Mouse (Mus musculus) forebrain, embryonic 16.5 days (tissue): ENCODE measurements around the gene Smap1. TPM values are rescaled to one million over a fixed set of nuclear protein-coding genes. Genes with fewer than 3 reads are reported as not detected.

Experiments
- ATAC-seq: fragments of 200-750 bp; cut with Nextera tagmentation; 2 replicates; pipeline ENCODE4 v1.8.0; 2017; ENCODE audit warnings: mild to moderate bottlenecking, moderate library complexity
- H3K27ac ChIP-seq: fragments of 300-500 bp; sonication (generic); 2 replicates; pipeline ENCODE4 v1.5.1; 2014; ENCODE audit warnings: low read length, control low read depth
- H3K27me3 ChIP-seq: fragments of 300-500 bp; sonication (generic); replicated peaks from 2 replicates; pipeline ENCODE4 v1.6.1; 2014; ENCODE audit warnings: low read length; ENCODE audit not compliant: control insufficient read depth, insufficient read depth
- H3K36me3 ChIP-seq: fragments of 300-500 bp; sonication (generic); 2 replicates; pipeline ENCODE4 v1.6.1; 2014; ENCODE audit not compliant: control insufficient read depth, insufficient read depth
- H3K4me1 ChIP-seq: fragments of 300-500 bp; sonication (generic); replicated peaks from 2 replicates; pipeline ENCODE4 v1.6.1; 2014; ENCODE audit warnings: low read length; ENCODE audit not compliant: control insufficient read depth, insufficient read depth
- H3K4me2 ChIP-seq: fragments of 300-500 bp; sonication (generic); 2 replicates; pipeline ENCODE4 v1.6.1; 2014; ENCODE audit warnings: mild to moderate bottlenecking, low read length, control low read depth
- H3K4me3 ChIP-seq: fragments of 300-500 bp; sonication (generic); replicated peaks from 2 replicates; pipeline ENCODE4 v1.5.1; 2014; ENCODE audit warnings: mild to moderate bottlenecking, low read length, control low read depth
- H3K9ac ChIP-seq: fragments of 300-500 bp; sonication (generic); replicated peaks from 2 replicates; pipeline ENCODE4 v1.6.1; 2014; ENCODE audit warnings: low read depth, low read length, control low read depth
- H3K9me3 ChIP-seq: fragments of 300-500 bp; sonication (generic); 2 replicates; pipeline ENCODE4 v1.6.1; 2016; ENCODE audit warnings: low read length; ENCODE audit not compliant: control insufficient read depth
- WGBS: fragments of 180-500 bp; shearing (Covaris S2); extraction: QIAGEN DNeasy Blood & Tissue Kit; methylation state at CpG from one replicate; pipeline ENCODE4 v1.1.7; 2014; 5-methylcytosine and 5-hydroxymethylcytosine counted together
- polyA plus RNA-seq: library from polyadenylated mRNA; unstranded; fragments of >200 nt; fragmentation: Nextera tagmentation; extraction: Ambion mirVana; gene quantifications from 2 replicates; pipeline ENCODE4 v1.2.1, GENCODE M21; 2015

Gene Smap1
- polyA plus RNA-seq, 1 experiment from 2014 or later = 85.7 TPM

DNA sequence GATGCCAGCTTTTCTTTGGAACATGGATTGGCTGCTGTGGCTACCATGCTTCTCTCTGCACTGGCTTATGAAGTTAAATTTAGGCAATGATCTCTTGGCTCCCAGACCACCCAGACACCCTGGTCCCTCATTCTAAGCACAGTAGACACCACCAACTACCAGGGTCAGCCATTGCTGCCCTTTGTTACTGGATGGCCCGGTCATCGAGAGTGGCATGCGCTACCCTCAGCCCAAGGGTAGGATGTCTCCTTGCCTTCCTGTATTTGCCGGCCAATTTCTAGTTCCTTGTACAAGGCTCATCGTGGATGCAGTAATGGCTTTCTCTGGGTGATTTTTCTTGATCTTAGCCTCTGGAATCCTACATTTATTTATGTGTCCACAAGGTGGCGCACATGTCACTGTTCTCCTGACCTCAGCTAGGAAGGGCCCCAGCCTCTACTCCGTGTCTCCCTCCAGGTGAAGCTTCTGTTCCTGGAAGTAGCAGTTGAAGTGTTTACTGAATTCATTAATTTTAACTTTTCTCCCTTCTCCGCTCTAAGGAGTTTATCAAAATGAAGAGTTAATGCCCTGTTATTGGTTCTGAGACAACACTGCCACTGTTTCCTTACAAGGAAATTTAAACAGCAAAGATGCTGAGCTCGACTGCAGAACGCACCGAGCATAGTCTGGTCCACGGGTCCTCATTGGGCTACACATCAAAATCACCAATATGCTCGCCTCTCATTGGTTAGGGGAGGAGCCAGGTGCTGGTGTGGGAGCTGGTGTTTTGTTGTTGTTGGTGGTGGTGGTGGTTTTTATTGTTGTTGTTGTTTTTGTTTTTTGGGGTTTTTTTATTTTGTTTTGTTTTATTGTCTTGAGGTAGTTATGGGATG lies 95.0 kb downstream of the Smap1 start:
- 40% methylated on average over 13 of the region's 13 CpGs for WGBS
- Histone ChIP-seq H3K4me2 (no peak overlapping the region), H3K27ac (no peak overlapping the region), H3K27me3 (no peaks in the 10 kb centered on the region), H3K4me3 (no peak overlapping the region), H3K9me3 (no peaks in the 10 kb centered on the region), H3K36me3 (no peaks in the 10 kb centered on the region), H3K9ac (no peak overlapping the region), H3K4me1 (no peaks in the 10 kb centered on the region)
- peak; percentile 79 for ATAC-seq

DNA sequence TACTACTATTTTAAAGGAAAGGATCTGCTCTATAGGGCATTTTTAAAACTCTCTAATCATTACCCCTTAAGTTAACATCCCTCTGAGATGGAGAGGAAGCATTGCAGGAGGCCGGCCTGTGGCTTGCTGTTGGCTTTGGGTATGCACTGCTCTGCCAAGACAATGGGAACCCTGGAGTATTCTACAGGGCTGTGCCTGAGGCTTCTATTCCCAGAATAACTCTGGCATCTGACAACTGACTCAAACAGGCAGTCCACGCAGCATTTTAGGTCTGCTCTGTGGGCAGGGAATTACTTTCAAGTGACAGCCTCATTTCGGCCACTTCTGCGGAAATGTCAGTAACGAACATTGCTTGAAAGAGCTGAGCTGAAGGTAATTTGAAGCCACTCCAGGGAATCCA lies 100.5 kb downstream of the Smap1 start:
- Histone ChIP-seq H3K9me3 (no peaks in the 10 kb centered on the region), H3K4me1 (no peaks in the 10 kb centered on the region), H3K36me3 (no peaks in the 10 kb centered on the region), H3K27me3 (no peaks in the 10 kb centered on the region), H3K4me2 (no peak overlapping the region), H3K4me3 (no peak overlapping the region), H3K27ac (no peak overlapping the region), H3K9ac (no peak overlapping the region)
- WGBS = 47% methylated on average over 5 of the region's 5 CpGs
- no peak for ATAC-seq

DNA sequence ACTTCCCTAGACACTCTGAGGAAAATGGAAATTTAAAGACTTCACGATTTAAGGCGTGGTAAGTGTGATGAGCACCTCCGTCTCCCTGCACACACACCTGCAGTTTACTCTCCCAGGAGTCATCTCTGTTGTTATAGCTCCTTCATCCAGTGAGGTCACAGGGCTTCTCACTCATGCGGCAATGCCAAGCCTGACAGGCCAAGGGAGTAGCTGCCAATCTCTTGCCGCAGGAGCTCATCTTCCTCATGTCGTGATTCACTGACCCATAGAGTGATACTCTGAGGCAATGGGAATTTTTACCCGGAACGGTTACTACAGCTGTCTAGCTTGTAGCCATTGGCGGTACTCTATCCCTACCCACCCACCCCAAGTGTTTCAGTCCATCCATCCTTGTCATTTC lies 123.8 kb downstream of the Smap1 start:
- no peak for ATAC-seq
- no peaks in the 10 kb centered on the region for H3K27me3 ChIP-seq
- no peaks in the 10 kb centered on the region for H3K9me3 ChIP-seq
- no peak overlapping the region for H3K4me2 ChIP-seq
- H3K36me3 ChIP-seq = no peaks in the 10 kb centered on the region
- H3K9ac ChIP-seq = no peak overlapping the region
- no peak overlapping the region for H3K27ac ChIP-seq
- no peak overlapping the region for H3K4me3 ChIP-seq
- 94% methylated on average over 9 of the region's 9 CpGs for WGBS
- H3K4me1 ChIP-seq = no peaks in the 10 kb centered on the region

Other genes starting within 250 kb of the Smap1 start
- 9.9 and 12.1 TPM in 2 replicates for gene B3gat2, start 160.6 kb downstream of the Smap1 start, polyA plus RNA-seq
- 88.9 and 94.3 TPM in 2 replicates for gene Sdhaf4, start 83.3 kb upstream of the Smap1 start, polyA plus RNA-seq
- 34.3 TPM in 2 replicates for gene Fam135a, start 178.0 kb upstream of the Smap1 start, polyA plus RNA-seq